Mouse (Mus musculus) R1 (cell line): Measurements from ENCODE around the gene AF366264.
"Not testable (repeated sequence)": the region's sequence is repeated elsewhere in the genome, so short reads cannot be mapped to it uniquely, and the experiment has no call there.

ENCODE experiments used
- DNase-seq: peaks from one replicate; pipeline ENCODE4 v3.0.0-alpha.2; 2018; ENCODE audit warnings: low read depth, low spot score

AF366264 gene

GRCm38 (mm10) chr8:13838289-13838688 lies at the start of gene AF366264:
AF366264 (minus strand) TSS chr8:13838389.
- not testable (repeated sequence) for DNase-seq

DNA sequence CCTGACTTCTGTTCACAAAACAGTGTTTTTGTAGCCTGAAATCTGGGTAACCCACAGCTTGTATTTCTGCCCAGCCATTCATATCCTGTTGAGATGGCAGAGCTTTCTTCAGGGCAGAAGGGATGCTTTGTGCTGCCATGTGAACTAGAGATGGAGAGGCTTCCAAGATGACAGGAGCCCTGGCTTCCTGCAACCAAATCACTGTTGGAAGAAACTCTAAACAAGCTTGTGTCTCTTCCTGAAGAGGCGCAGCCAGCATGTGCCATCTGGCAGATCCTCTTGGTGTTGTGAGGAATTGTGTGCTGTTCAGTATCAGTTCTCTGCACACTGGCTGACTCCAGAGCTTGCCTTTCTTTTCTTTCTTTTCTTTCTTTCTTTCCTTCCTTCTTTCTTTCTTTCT lies 5.1 kb upstream of the AF366264 start:
- DNase-seq, result not testable (repeated sequence)

DNA sequence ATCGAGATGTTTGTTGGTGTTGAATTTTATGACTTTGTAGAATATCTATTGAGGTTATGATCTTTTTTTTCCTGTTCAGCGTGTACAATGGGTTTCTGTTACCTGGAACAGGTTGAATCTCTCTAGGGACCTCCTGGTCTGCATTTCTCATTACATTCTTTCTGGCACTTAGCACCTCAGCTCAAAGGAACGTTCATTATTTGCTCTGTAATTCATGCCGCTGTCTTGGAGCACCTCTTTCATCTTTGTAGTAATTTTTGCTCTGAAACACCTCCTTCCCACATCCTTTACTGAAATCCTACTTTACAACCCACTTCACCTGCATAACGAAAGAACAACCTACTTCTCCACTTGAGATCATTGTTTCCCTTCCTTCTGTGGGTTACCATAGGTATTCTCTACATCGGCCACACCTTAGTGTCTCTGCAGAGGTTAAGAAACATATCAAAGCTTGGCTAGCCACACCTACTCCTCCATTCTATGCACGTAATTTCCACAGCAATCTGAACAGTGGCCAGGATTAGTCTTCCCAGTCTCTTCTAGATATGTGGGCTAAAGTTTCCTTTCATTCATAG lies 9.5 kb downstream of the AF366264 start:
- DNase-seq, result peak; percentile 10

- no peak for DNase-seq
Measured at GRCm38 (mm10) chr8:13799566-13799965, 38.6 kb downstream of the AF366264 start.

GRCm38 (mm10) chr8:13797676-13798075 lies 40.5 kb downstream of the AF366264 start:
- no peak for DNase-seq

GRCm38 (mm10) chr8:13793746-13794101 lies 44.5 kb downstream of the AF366264 start:
- no peak for DNase-seq

- no peak for DNase-seq
Measured at GRCm38 (mm10) chr8:13793097-13793745, 45.0 kb downstream of the AF366264 start.

DNA sequence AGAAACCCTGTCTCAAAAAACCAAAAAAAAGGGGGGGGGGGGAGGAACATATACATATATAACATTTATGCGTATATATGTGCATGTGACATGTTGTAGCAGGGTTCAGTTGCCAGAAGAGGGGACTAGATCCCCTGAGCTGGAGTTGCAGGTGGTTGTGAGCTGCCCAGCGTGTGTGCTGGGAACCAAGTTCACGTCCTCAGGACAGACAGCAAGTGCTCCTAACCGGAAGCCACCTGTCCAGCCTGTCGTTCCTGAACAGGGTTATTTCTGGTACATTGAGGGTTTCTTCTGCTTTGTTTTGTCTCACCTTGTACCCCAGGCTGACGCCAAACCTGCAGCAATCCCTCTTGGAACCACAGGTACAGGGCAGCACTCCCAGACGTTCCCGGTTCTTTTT lies 48.6 kb downstream of the AF366264 start:
- no peak for DNase-seq

DNA sequence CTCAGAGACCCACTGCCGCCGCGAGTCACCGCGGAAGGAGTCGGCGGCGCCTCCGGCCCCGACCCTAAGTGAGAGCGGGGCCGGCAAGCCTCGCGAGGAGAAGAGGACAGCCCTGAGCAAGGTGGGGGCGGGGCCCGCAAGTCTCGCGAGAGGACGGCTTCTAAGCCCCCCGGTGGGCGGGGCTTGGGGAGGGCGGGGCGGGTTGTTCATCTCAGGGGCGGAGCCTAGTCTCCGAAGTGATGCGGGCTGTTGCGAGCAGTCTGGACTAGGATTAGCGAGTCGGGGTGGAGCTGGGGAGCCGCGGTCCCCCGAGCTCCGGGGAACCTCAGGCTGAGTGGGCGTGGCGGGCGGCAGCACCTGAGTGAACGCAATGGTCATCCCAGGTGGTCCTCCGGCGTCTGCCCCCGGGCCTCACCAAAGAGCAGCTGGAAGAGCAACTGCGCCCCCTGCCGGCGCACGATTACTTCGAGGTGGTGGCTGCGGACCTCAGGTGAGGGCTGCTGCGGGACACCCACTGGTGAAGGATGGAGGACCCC lies 52.4 kb downstream of the AF366264 start:
- peak; percentile 96 for DNase-seq

- peak; percentile 96 for DNase-seq
Measured at GRCm38 (mm10) chr8:13785250-13785763, 52.9 kb downstream of the AF366264 start, which contains the start of gene Upf3a. Upf3a (plus strand) TSS chr8:13785615.
